Mouse (Mus musculus) limb, embryonic 13.5 days (tissue): ENCODE measurements at regions not wholly inside any gene's neighbourhood (a gene's known extent, or its start where the extent isn't known, plus 50 kb on each side); places are given as distances from the start of the nearest gene placed in this dataset.
A peak's percentile ranks its signal among the peaks of the same experiment; 100 is the strongest.
"Not testable (repeated sequence)": the region's sequence is repeated elsewhere in the genome, so short reads cannot be mapped to it uniquely, and the experiment has no call there.

Experiments
- ATAC-seq: fragments of 200-750 bp; cut with Nextera tagmentation; 2 replicates; pipeline ENCODE4 v1.8.0; 2017; ENCODE audit warnings: low read depth, moderate number of reproducible peaks, moderate TSS enrichment; ENCODE audit not compliant: low FRiP score
- H3K27ac ChIP-seq: fragments of 300-500 bp; sonication (generic); 2 replicates; pipeline ENCODE4 v1.5.1; 2015; ENCODE audit warnings: inconsistent platforms, mild to moderate bottlenecking, moderate library complexity
- H3K27me3 ChIP-seq: fragments of 300-500 bp; sonication (generic); 2 replicates; pipeline ENCODE4 v1.6.1; 2015; ENCODE audit warnings: mild to moderate bottlenecking, inconsistent platforms
- H3K36me3 ChIP-seq: fragments of 300-500 bp; sonication (generic); 2 replicates; pipeline ENCODE4 v1.6.1; 2015; ENCODE audit warnings: inconsistent platforms, mild to moderate bottlenecking, moderate library complexity
- H3K4me1 ChIP-seq: fragments of 300-500 bp; sonication (generic); 2 replicates; pipeline ENCODE4 v1.6.1; 2015; ENCODE audit warnings: inconsistent platforms
- H3K4me2 ChIP-seq: fragments of 300-500 bp; sonication (generic); replicated peaks from 2 replicates; pipeline ENCODE4 v1.6.1; 2015; ENCODE audit warnings: inconsistent platforms, mild to moderate bottlenecking, moderate library complexity
- H3K4me3 ChIP-seq: fragments of 300-500 bp; sonication (generic); 2 replicates; pipeline ENCODE4 v1.5.1; 2015; ENCODE audit warnings: moderate library complexity, mild to moderate bottlenecking, inconsistent platforms
- H3K9ac ChIP-seq: fragments of 300-500 bp; sonication (generic); 2 replicates; pipeline ENCODE4 v1.6.1; 2015; ENCODE audit warnings: mild to moderate bottlenecking, inconsistent platforms
- H3K9me3 ChIP-seq: fragments of 300-500 bp; sonication (generic); 2 replicates; pipeline ENCODE4 v1.6.1; 2016; ENCODE audit warnings: inconsistent platforms
- WGBS: fragments of 180-500 bp; shearing (Covaris S2); methylation state at CpG from one replicate; pipeline ENCODE4 v1.1.7; 2015; 5-methylcytosine and 5-hydroxymethylcytosine counted together

DNA sequence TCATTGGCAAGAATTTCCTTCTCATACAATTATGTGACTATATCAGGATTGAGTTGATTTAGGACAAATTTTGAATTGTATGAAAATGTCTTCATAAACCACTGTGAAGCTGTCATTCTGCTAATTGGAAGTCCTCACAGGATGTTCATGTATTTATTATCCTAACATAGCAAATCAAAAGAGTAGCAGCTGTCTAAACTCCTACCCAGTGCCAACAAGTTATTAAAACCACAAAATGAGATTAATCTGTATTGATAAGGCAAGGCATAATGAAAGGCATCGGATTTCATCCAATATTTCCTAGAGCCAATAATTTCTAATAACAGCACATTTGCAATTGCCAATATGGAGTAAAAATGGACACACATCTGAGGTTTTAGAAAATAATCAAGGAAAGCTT, 217.6 kb upstream of the Tmprss15 start:
- WGBS: 98% methylated on average over 1 of the region's 1 CpGs
- no peak for ATAC-seq

GRCm38 (mm10) chr16:79296621-79297020, 205.7 kb upstream of the Tmprss15 start:
- ATAC-seq, H3K9me3 ChIP-seq, H3K36me3 ChIP-seq, H3K9ac ChIP-seq, H3K4me2 ChIP-seq, H3K4me1 ChIP-seq, H3K27ac ChIP-seq, H3K4me3 ChIP-seq, H3K27me3 ChIP-seq: not testable (repeated sequence)

More for the DNA sequence above, 217.6 kb upstream of the Tmprss15 start:
- H3K9ac ChIP-seq: no peak overlapping the region
- H3K27ac ChIP-seq: no peak overlapping the region
- H3K27me3 ChIP-seq: no peaks in the 10 kb centered on the region
- no peak overlapping the region for H3K4me3 ChIP-seq
- no peaks in the 10 kb centered on the region for H3K36me3 ChIP-seq
- no peaks in the 10 kb centered on the region for H3K4me1 ChIP-seq
- no peak overlapping the region for H3K4me2 ChIP-seq
- no peaks in the 10 kb centered on the region for H3K9me3 ChIP-seq

DNA sequence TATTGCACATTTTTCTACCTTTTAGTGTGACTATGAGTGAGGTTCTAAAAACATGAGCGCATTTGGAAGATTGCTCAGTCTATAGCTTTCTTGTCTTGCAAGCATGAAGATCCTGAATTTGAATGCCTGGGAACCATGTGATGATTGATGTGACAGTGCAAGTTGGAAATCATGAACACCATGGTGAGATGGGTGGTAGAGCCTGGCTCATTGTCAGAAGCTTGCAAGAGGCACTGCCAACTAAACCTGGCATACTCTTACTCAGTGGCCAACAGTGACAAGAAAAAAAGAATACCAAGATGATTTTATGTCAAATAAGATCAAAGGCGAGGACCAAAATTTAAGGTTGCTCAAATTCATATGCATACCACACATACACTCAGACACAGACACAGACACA, 188.1 kb upstream of the Tmprss15 start:
- WGBS: 89% methylated on average over 2 of the region's 2 CpGs
- H3K9me3 ChIP-seq: no peaks in the 10 kb centered on the region
- ATAC-seq: no peak
- H3K27me3 ChIP-seq: no peaks in the 10 kb centered on the region
- no peak overlapping the region for H3K27ac ChIP-seq
- H3K4me3 ChIP-seq: no peak overlapping the region
- no peaks in the 10 kb centered on the region for H3K4me1 ChIP-seq
- no peak overlapping the region for H3K4me2 ChIP-seq
- H3K36me3 ChIP-seq: no peaks in the 10 kb centered on the region
- no peak overlapping the region for H3K9ac ChIP-seq

- Histone ChIP-seq H3K27me3 (no peaks in the 10 kb centered on the region), H3K9ac (no peak overlapping the region), H3K27ac (no peak overlapping the region), H3K4me3 (no peak overlapping the region), H3K4me1 (no peaks in the 10 kb centered on the region), H3K36me3 (no peaks in the 10 kb centered on the region), H3K4me2 (no peak overlapping the region), H3K9me3 (no peaks in the 10 kb centered on the region)
- ATAC-seq: no peak
- 97% methylated on average over 1 of the region's 1 CpGs for WGBS
These were observed 165.6 kb upstream of the Tmprss15 start for GRCm38 (mm10) chr16:79256525-79256924.

DNA sequence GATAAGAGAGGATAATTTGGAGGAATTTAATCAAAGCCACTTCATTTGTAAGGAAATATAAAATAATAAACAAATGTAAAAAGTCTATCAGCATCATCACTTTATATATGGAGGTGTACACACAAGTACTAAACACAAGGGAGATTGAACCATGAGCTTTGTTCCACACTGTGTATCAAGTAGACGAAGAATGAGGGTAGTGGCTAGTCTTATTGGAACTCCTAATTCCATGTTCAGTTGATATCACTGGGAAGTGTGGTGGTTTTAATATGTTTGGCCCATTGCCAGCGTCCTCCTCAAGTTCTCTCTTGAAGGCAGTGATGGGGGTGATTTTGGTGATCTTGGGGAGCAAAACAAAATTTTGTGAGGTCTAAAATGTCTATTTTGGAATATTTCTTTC, 165.2 kb upstream of the Tmprss15 start:
- no peaks in the 10 kb centered on the region for H3K27me3 ChIP-seq
- no peak overlapping the region for H3K27ac ChIP-seq
- WGBS: 47% methylated on average over 2 of the region's 2 CpGs
- no peaks in the 10 kb centered on the region for H3K9me3 ChIP-seq
- no peak; the same call in 1 of the 2 replicates for ATAC-seq
- H3K9ac ChIP-seq: no peak overlapping the region
- H3K36me3 ChIP-seq: no peaks in the 10 kb centered on the region
- H3K4me3 ChIP-seq: no peak overlapping the region
- no peaks in the 10 kb centered on the region for H3K4me1 ChIP-seq
- H3K4me2 ChIP-seq: no peak overlapping the region

DNA sequence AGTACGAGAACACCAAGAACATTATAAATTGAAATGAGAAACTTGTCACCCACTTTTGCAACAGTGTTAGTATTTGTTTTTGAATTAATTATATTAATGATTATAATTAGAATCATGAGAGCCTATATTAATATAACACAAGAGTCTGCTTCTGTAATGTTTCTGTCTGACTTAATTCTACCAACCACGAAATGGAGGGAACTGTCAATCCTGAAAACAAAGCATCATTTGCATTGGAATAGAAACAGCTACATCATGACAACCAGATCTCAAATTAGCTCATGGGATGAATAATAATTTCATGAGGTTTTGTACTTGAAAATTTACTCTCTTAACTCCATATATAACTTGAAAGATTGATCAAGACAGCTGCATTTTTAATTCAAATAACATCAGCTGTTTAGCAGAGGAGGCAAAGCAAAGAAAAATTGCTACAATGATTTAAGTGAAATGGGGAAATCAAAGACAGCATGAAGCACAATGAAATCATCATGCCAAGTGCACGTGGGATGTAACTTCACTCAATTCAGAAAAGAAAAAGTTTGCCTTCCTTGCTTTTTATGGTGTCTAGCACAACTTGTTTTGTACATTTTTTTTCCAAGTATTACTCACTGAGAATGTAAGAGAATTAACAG, 150.1 kb upstream of the Tmprss15 start:
- H3K4me2 ChIP-seq: no peak overlapping the region
- no peak overlapping the region for H3K9ac ChIP-seq
- no peaks in the 10 kb centered on the region for H3K36me3 ChIP-seq
- H3K27ac ChIP-seq: no peak overlapping the region
- H3K4me1 ChIP-seq: no peaks in the 10 kb centered on the region
- WGBS: 77% methylated on average over 3 of the region's 3 CpGs
- H3K4me3 ChIP-seq: no peak overlapping the region
- no peak for ATAC-seq
- no peaks in the 10 kb centered on the region for H3K9me3 ChIP-seq
- no peaks in the 10 kb centered on the region for H3K27me3 ChIP-seq

GRCm38 (mm10) chr16:79240191-79240590, 149.3 kb upstream of the Tmprss15 start:
- WGBS: 54% methylated on average over 2 of the region's 2 CpGs
- no peak for ATAC-seq
- Histone ChIP-seq H3K4me2 (no peak overlapping the region), H3K9me3 (no peaks in the 10 kb centered on the region), H3K27me3 (no peaks in the 10 kb centered on the region), H3K4me3 (no peak overlapping the region), H3K9ac (no peak overlapping the region), H3K4me1 (no peaks in the 10 kb centered on the region), H3K36me3 (no peaks in the 10 kb centered on the region), H3K27ac (no peak overlapping the region)

DNA sequence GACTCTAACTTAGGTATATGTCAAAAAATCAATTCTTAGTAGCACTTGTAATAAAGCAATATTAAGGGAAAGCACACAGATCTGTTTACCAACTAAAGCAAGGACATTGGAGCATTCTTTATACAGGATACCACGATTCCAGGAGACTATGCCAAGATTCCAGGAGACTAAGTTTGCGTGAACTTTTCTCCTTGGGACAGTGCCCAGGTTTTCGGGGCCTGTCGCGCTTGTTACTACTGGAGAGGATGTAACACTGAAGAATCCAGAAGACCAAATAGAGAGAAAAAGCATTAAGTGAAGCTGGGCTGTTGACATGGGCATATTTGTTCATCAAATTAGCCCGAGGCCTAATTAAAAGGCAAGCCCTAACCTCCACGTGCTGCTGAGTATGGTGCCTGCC, 100.3 kb upstream of the Tmprss15 start:
- Histone ChIP-seq H3K4me2 (no peak overlapping the region), H3K4me3 (no peak overlapping the region), H3K27ac (no peak overlapping the region), H3K9ac (no peak overlapping the region), H3K9me3 (no peaks in the 10 kb centered on the region), H3K36me3 (no peaks in the 10 kb centered on the region), H3K27me3 (no peaks in the 10 kb centered on the region), H3K4me1 (no peaks in the 10 kb centered on the region)
- 83% methylated on average over 7 of the region's 7 CpGs for WGBS
- ATAC-seq: no peak

GRCm38 (mm10) chr16:79186471-79186870, 95.6 kb upstream of the Tmprss15 start:
- Histone ChIP-seq H3K27ac (no peak overlapping the region), H3K4me2 (no peak overlapping the region), H3K27me3 (no peaks in the 10 kb centered on the region), H3K36me3 (no peaks in the 10 kb centered on the region), H3K9me3 (no peaks in the 10 kb centered on the region), H3K4me1 (no peaks in the 10 kb centered on the region), H3K4me3 (no peak overlapping the region), H3K9ac (no peak overlapping the region)
- ATAC-seq: no peak
- 71% methylated on average over 1 of the region's 1 CpGs for WGBS

GRCm38 (mm10) chr16:79182474-79182873, 91.6 kb upstream of the Tmprss15 start:
- Histone ChIP-seq H3K4me1 (no peaks in the 10 kb centered on the region), H3K36me3 (no peaks in the 10 kb centered on the region), H3K4me3 (no peak overlapping the region), H3K27ac (no peak overlapping the region), H3K4me2 (no peak overlapping the region), H3K9ac (no peak overlapping the region), H3K9me3 (no peaks in the 10 kb centered on the region), H3K27me3 (no peaks in the 10 kb centered on the region)
- ATAC-seq: no peak
- WGBS: 64% methylated on average over 2 of the region's 2 CpGs

DNA sequence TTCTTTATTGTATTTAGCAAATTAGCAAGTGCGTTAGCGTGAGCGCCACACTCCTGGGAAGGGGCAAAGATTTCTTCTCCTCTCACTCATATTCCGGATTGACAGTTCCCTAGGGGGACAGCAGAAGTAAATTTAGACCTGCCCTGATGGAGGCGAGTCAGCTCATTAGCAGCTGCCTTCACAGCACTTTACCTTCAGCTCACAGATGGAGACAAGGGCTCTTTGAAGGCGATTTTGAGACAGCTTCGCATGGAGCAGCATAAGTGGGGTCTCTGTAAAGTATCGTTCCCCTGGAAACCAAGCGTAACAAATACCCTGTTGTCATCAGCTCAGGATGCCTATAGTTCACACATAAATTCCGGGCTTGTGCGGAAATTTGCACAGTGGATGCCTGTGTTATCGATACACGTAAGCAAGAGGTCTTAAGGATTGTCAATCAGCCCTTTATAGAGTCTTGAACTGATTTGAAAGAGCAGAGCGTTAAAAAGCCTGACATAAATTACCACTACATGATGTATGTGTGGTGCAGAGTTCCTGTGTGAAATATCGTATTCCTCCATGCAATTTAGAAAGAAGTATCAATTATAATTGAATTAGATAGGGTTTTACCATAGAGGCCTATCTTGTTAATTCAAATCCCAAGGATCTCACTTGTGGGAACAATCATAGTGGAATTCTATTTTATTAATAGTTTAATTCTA, 86.6 kb upstream of the Tmprss15 start:
- peak; percentile 84 for ATAC-seq
- Histone ChIP-seq H3K4me1 (peaks cover 7% of the 10 kb centered on the region; the same call in 1 of the 2 replicates), H3K9ac (no peak overlapping the region), H3K4me2 (peak overlapping the region; percentile 42), H3K27ac (no peak overlapping the region), H3K9me3 (no peaks in the 10 kb centered on the region), H3K4me3 (no peak overlapping the region), H3K27me3 (no peaks in the 10 kb centered on the region), H3K36me3 (no peaks in the 10 kb centered on the region)
- WGBS: 33% methylated on average over 15 of the region's 15 CpGs

GRCm38 (mm10) chr16:79176832-79177243, 85.9 kb upstream of the Tmprss15 start:
- H3K9ac ChIP-seq: no peak overlapping the region
- no peak overlapping the region for H3K4me3 ChIP-seq
- ATAC-seq: peak; percentile 28; the same call in 1 of the 2 replicates
- WGBS: 69% methylated on average over 6 of the region's 6 CpGs
- H3K27ac ChIP-seq: no peak overlapping the region
- no peaks in the 10 kb centered on the region for H3K36me3 ChIP-seq
- H3K4me2 ChIP-seq: peak overlapping the region; percentile 42
- H3K27me3 ChIP-seq: no peaks in the 10 kb centered on the region
- H3K9me3 ChIP-seq: no peaks in the 10 kb centered on the region
- peaks cover 7% of the 10 kb centered on the region; the same call in 1 of the 2 replicates for H3K4me1 ChIP-seq

GRCm38 (mm10) chr16:79168193-79168592, 77.3 kb upstream of the Tmprss15 start:
- Histone ChIP-seq H3K27ac (no peak overlapping the region), H3K36me3 (no peaks in the 10 kb centered on the region), H3K27me3 (no peaks in the 10 kb centered on the region), H3K4me3 (no peak overlapping the region), H3K4me1 (no peaks in the 10 kb centered on the region), H3K4me2 (no peak overlapping the region), H3K9ac (no peak overlapping the region), H3K9me3 (no peaks in the 10 kb centered on the region)
- 13% methylated on average over 8 of the region's 8 CpGs for WGBS
- no peak for ATAC-seq
